Mouse (Mus musculus) spleen, postnatal 36 days (tissue): ENCODE data around the gene Llcfc1.

ENCODE experiments used
- DNase-seq, 2 experiments: peaks; one replicate each; pipeline ENCODE4 v3.0.0; 2022; ENCODE audit warnings: low spot score in 2 of 2, mixed read lengths in 1 of 2

The Llcfc1 gene

DNA sequence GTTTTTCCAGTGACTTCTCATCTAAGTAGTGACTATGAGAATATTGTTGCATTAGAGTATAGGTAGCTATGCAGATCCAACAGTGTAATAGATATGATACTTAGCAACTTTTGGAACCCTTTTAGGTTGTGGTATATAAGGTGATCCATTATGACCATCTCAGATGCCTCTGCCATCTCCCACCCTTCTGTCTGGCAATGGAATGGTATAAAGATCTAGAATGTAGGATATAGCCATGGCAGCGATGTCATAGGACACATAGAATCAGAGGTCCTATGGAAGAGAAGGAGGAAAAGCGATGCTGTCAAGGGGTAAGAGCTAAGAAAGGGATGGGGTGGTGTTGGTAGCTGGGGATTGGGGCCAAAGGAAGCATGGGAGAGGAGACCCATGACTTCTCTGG lies at the start of gene Llcfc1:
TSS of gene Llcfc1 (plus strand) at position 301 of the 400 bp plus-strand sequence.
- no peak for DNase-seq

DNA sequence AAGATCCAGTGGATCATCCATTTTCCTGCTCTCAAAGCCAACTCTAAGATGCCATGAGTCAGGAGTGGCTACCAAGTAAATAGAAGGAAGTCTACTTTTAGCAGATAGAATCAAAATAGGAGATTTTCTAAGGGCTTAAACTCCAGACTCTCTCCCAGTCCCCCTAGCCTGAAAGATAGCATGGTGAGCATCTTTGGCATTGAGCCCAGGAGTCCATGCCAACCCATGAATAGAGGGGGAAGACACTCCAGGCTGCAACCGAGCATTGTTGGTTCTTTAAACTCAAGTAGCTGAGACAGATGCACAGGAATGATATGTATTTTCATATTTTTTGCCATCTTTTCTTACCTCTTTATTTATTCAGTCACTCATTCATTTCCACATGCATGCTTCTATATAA lies 49.0 kb upstream of the Llcfc1 start:
- DNase-seq, result no peak

DNA sequence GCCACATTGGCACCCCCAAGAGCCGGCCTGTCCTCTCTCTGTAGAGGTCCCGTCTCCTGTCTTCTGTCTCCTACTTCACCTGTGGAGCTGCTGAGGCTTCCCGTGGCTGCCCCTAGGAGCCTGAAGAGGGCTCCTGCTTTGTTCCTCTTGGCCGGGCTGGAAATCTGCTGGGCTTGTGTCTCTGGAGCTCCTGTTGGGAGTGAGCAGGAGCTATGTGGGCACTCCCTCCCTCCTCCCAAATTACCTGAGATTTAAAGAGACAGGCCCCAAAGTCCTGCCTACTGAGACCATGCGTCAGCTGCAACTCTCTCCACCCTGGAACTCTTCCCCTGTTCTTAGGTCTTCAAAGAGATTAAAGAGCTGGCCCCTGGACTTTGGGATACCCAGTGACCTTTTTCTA lies 48.1 kb upstream of the Llcfc1 start, which contains the start of gene Trpv6:
TSS of gene Trpv6 (minus strand) at position 228 of the 400 bp plus-strand sequence.
- DNase-seq, result no peak

DNA sequence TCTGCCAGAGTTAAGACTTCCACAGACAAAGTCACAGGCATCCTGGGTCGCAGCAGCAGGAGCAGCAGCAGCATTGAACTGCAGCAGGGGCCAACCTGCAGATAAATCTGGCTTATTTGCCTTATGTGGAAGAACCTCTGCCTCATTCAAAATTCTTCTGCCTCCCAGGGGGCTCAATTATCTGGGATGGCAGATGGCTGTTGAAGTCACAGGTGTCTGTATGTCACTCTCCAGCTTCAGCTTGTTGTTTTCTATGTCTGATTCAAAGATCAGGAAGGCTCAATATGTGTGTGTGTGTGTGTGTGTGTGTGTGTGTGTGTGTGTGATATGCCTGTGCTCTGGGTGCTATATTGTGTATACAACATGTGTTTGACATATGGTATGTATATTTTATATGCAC lies 46.8 kb upstream of the Llcfc1 start:
- DNase-seq, result no peak

DNA sequence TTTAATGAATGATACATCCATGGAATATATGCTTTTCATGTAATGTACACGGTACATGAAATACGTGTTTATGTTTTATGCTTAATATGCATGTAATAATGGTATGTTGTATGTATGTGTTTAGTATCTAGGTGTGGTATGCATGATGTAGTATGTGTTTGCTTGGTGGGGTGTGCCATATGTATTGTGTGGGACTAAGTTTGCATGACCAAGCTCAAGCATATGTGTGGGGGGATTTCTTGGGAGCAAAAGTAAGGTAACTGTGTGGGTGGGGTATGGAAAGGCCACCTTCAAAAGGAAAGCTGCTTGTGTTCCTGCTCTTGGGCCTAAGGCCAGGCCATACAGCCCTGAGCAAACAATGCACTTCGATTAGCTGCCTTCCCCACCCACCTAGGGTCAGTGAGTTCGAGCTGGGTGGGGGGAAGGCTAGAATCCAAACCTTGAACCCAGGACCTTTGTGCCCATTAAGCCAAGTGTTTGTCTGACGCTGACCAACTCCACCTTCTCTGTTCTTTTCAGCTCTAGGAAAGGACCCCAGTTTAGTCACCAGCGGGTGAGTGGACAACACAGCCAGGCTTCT lies 46.2 kb upstream of the Llcfc1 start:
- no peak for DNase-seq

DNA sequence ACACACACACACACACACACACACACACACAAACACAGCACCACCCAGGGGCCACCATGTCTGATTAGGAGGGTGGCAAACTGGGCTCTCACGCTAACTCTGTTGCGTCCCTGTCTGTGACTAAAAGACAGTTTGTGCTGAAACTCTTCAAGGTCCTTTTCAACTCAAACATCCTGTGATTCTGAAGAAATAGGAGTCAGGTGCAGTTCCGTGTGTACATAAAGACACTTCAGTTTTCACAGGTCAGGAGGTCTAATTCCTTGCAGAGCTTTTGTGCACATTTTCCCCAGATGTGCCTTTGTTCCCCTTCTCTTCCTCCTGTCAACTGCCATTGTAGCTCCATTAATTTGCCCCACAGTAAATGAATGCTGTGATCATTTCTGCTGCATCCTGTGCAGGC lies 43.8 kb upstream of the Llcfc1 start:
- DNase-seq, result no peak

DNA sequence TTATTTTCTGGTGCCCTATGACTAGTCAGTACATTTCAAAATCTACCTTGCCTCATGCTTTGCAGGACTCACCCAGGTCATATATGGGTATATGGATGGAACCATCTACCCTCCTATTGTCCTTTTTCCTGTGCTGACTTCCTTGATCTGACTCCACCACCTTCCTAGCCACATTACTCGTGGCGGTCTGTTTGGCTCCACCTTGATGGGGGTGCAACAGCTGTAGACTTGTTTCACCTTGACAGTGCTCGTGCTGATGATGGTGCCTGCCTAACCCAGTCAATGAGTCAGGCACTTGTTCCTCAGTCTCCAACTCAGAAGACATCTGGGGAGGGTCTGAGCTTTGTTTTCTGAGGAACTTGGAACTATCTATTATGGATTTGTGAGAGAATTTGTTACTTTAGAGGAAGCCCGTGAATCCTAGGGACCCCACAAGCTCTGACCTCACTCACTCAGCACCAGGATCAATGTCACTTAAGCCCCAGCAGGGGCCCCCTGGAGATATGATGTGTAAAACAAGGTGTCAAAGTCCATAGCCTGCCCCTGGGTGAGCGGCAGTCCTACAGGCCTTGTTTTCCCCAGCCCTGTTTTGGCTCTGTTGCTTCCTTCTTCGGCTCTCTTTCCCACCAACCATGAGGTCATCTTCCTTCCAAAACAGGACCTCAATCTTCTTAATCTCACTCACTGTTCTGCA lies 42.9 kb upstream of the Llcfc1 start:
- DNase-seq, result no peak

DNA sequence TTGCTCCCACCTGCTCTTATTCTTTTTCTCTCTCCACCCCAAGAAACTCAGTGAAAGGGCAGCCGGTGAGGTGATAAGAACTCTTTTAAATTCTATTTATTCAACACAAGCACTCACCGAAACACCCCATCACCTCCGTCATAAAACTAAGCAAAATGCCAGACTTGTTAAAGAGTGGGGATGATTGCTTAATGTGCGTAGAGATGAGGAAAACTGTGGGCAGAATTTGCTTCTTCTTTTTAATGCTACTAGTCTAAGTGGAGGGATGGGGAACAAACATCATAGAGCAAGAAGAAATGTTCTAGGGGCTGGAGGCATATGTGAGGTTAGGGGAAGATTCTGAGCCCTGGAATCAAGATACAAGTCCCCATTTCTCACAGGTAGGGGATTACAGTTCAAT lies 41.5 kb upstream of the Llcfc1 start:
- DNase-seq, result no peak

DNA sequence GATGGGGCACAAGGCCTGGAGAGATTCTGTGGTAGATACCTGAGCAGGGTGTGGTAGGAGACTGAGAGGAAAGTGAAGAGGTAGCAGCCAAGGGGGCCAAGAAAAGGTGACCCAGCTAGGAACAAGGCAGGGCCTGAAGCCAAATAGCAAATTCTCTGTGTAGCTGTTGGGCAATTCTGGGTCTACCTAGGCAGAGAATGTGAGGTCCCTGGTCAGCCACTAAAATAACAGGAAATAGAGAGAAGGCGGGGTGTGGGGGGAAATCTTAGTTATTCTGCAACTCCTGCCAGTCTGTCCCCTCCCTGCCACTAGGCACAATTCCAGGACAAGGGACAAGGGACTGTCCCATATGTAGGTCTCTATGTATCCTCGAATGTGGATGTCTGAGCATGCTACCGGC lies 41.0 kb upstream of the Llcfc1 start:
- DNase-seq, result no peak

DNA sequence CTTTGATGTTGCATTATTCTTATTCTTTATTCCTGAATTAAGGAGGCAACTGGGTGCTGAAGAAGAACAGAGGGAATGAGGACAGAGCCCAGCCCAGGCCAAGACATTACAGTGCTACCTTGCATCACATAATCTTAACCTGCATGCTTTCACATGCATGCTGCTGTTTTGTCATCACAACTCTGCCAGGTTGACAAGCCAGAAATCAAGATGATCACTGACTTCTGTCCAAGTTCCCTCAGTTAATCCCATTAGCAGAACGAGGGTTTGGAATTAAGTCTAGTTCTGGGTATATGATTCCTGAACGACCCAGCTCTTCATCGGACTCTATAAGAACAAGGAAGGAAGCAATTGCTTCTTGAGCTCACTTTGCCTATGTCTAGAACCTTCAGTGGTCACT lies 38.0 kb upstream of the Llcfc1 start:
- no peak for DNase-seq

DNA sequence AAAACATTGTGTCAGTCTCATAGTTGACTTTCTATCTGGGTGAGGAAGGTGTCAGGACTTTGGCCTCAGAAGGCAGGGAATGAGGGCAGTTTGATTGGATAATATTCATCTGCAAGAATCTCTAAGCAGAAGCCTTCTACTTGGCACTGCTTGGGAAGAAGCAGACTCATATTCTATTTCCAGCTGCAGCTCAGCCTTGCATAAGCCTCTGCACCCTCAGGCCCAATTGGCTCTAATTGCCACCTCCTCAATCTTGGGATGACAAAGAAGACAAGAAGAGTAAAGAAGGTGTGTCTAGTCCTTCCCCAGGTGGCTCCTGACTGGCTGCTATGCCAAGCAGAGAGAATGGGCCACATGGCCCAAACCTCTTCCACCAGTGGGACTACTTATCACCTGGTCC lies 37.6 kb upstream of the Llcfc1 start:
- no peak for DNase-seq

DNA sequence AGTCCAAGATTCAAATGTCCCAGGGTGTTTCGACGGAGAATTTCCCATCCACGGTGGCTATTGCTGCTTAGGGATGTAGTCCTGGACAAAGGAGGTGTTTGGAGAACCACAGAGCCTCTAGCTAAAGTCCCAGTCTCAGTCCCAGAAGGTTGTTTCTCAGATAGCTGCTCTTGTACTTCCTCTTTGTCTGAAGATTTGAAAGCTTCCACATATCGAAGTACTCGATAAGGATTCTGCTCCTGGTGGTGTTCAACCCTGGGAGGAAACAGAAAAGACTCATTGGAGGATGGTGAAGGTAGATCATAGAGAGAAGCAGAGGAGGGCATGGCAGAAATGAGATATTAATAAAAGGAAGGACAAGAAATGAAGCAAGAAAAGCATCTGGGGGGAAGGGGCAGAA lies 31.1 kb upstream of the Llcfc1 start:
- no peak for DNase-seq

DNA sequence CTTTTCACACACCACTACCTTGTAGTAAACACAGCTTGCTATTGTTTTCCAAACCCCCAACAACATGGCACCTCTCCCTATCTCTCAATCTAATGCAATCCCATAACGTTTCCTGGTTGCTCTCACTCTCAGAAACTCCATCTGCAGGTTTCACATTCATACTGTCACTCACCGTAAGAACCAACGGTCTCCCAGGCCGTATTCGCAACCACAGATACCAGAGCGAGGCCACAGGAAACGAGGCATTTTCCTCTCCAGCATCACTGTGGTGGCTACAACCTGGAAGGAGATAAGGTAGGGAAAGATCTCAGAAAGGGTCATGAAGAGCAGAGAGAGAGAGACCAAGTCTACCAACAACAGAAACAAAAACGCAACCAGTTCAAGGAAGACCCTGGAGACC lies 29.6 kb upstream of the Llcfc1 start:
- DNase-seq, result no peak

DNA sequence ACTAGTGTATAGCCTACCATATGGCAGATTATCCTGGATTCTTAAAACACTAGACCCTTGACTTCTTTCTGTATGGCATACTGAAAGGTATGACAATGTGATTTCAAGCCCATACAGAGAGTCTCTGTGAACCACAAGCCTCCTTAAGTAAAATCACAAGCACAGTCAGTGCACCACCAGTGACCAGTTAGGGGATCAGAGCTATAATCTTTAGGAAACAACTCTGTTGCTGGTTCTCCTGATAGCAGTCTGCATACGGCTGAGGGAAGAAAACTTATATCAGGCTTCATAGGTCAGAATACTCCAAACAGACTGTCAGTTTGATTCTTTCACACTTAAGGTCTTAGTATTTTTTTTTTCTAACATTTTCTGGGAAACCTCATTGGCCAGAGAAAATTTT lies 25.7 kb upstream of the Llcfc1 start:
- no peak for DNase-seq

DNA sequence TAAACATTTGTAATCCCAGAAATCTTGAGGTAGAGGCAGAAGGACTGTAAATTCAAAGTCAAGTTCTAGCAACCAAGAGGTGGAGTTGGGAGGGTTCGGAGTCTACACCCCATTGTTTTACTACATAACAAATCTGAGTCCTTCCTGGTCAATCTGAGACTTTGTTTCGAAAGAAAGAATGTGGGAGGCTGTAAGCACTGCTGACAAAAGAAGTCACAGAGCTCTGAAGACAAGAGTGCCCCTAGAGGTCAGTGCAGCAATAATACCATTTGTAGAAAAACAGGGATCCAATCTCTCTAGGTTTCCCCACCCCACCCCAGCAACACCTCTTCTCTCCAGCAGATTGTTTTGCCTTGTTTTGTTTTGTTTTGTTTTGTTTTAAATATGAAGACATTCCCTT lies 21.9 kb upstream of the Llcfc1 start:
- no peak for DNase-seq

DNA sequence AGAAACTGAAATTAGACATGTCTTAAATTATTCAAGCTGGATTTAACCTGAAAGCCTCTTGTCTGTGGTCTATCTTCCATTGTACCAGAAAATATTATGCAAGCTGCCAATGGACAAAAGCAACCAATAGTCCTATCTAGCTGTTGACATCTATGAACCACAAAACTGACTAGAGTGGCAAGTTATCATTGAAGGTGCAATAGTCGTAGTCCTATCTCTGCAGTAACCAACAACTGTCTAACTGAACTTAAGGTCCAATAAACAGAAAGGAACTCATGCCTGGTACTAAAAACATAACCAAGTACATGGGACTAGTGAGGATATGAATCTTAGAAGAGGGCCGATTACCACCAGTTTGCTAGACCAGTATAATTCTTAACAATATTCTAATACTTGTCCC lies 7.7 kb upstream of the Llcfc1 start:
- DNase-seq, result no peak

DNA sequence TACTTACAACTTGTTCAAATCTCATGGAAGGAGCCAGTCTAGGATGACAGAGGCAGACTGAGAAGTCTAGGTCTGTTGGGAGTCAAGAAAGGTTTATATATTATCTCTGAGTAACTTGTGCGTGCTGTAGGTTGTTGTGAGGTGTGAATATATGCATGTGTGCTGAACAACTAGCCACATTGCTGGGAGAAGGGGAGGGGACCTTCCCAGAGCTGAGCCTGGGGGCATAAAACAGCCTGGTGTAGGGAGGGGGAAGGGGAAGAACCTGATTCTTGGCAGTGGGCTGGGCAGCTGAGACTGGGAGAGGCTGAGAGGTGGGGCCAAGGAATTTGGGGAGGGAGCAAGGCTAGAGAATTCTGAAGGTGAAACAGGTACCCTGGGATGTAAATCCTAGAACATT lies 3.6 kb upstream of the Llcfc1 start, which contains the start of gene Trpv5:
TSS of gene Trpv5 (minus strand) at position 101 of the 400 bp plus-strand sequence.
- DNase-seq, result no peak

DNA sequence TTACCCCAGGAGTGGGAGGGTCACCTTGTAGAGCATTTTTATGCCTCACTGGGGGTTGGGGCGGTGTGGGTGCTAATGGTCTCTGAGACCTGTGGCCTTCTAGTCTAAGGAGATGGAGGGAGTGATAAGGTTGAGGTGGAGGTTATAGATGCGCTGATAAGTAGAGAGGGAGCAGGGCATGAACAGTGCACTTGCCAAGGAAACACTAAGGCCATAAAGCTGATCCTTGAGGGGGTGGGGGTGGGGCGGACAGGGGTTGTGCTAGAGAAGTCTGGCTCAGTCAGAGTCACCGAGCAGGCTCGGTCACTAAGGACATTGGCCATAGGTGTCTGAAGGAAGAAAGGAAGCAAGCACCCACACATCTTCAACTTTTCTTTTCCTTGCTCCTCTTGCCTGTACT lies 2.6 kb upstream of the Llcfc1 start:
- no peak for DNase-seq

DNA sequence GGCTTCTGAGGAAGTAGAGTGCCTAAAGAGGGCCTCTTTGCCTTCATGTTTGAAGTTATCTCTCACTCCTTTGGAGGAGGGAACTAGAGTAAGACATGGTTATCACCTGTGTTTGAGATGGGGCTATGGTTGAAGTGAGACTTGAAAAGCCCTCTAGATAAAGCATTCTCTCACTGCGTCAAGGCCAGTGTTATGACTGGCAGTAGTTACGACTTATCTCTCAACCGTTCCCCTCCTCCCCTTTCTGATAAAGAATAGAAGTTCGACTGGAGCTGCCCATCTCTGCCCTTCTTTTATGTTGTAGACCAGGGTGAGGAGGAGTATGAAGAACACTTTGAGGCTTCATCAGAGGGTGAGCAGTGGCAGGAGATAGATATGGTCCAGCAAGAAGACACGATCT lies 680 bp downstream of the Llcfc1 start:
- no peak for DNase-seq

DNA sequence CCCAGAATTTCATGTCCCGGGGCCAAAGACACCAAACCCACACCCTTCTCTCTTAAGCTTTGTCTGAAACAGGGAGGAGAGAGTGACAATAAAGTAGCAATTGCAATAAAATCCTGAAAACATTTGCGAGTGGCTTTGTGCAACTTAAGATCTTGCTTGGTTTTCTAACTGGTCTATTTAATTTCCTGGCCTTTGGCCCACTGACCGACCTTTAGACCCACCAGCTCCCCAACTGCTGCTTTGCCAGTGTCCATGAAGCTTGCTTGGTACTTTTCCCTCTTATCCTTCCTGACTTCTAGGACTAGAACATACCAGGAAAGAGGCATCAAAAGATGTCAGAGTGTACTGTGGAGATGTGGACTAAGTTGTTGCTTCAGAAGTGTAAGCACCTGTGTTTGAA lies 1.4 kb downstream of the Llcfc1 start:
- no peak for DNase-seq

DNA sequence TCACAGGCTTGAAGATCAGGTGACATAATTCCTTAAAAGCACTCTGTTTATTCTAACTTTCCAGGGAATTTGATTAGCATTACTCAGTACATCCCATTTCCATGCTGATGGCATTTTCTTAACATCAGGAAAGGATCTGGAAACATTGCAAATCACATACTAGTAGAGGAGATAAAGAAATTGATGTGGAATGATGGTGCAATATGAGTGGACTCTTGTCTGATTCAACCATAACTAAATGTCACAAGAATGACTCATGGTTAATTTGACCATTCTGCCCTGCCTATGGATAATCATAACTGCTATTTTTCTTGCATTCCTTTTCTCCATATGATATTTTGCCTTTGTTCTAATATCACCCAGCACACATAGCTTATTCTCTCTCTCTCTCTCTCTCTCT lies 8.0 kb downstream of the Llcfc1 start:
- DNase-seq, result no peak

DNA sequence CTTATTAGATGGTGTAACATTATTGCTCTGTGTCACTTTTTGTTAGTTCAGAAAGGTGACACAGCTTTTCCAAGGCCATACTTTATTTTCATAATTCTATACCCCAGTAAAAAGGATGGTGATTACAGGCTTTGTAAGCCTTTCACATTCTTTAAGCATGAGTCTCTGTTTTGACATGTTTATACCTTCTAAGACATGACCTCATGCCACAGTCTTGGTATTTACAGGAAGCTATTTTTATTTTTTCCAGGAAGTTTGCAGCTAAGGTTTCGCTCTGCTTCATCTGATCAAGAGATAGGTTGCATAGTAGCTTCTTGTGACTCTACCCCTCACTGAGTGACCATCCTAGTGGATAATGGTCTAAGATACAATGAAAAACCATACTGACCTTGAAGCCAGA lies 10.2 kb downstream of the Llcfc1 start:
- DNase-seq, result no peak

DNA sequence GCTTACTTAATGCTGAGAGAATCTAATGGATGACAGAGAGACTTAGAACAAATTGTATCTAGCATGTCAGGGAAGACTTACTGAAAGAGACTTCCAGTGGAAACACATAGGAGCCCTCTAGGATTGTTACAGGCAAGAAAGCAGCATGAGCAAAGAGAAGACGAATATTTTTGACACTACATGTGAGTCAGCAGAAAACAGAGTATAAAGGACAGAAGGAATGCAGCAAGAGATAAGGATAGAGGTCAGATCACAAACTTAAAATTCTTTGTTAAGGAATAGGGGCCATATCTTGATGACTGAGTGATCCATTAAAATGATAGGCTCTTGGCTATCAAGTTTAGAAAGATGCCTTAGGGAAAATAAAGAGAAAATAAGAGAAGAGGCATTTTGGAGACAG lies 17.0 kb downstream of the Llcfc1 start:
- no peak for DNase-seq

DNA sequence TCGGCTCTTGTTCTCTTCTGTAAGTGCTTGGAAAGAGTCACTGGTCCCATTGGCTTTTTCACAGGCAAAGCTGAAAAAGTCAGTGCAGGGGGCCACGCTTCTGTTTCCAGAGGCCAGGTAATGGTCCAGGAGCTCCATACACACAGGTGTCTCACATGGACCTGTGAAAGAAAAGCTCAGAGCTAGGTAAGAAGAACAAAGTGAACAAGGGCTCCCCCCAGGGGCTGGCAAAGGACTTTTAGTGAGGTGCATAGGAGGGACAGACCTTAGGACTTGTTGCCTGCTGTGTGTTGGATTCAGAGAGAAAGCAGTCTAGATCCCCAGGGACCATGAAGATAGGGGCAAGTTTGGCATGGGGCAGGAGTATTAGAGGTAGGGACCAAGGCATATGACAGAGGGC lies 18.7 kb downstream of the Llcfc1 start:
- peak; percentile 32 to 57 for DNase-seq
